Mouse (Mus musculus) lung, postnatal 36 days (tissue): ENCODE data around the gene Olfml1.

Source experiments
- DNase-seq: peaks from one replicate; pipeline ENCODE4 v3.0.0; 2022; ENCODE audit warnings: mixed read lengths

Olfml1 gene

GRCm38 (mm10) chr7:107567261-107567671, at the start of gene Olfml1:
Olfml1 (plus strand) TSS chr7:107567446.
- DNase-seq, result peak; percentile 40

- no peak for DNase-seq
These were observed 47.8 kb upstream of the Olfml1 start for GRCm38 (mm10) chr7:107519256-107520025.

- DNase-seq, result no peak
These were observed 45.8 kb upstream of the Olfml1 start for GRCm38 (mm10) chr7:107521411-107521810.

GRCm38 (mm10) chr7:107526299-107526698, 40.9 kb upstream of the Olfml1 start:
- peak; percentile 53 for DNase-seq

GRCm38 (mm10) chr7:107528169-107528772, 39.0 kb upstream of the Olfml1 start:
- no peak for DNase-seq

GRCm38 (mm10) chr7:107529364-107529763, 37.9 kb upstream of the Olfml1 start:
- no peak for DNase-seq

- no peak for DNase-seq
These were observed 31.9 kb upstream of the Olfml1 start for GRCm38 (mm10) chr7:107535311-107535710.

- no peak for DNase-seq
These were observed 30.7 kb upstream of the Olfml1 start for GRCm38 (mm10) chr7:107536516-107536915.

GRCm38 (mm10) chr7:107540034-107540433, 27.2 kb upstream of the Olfml1 start:
- peak; percentile 2 for DNase-seq

- peak; percentile 9 for DNase-seq
These were observed 22.2 kb upstream of the Olfml1 start for GRCm38 (mm10) chr7:107545011-107545410.

GRCm38 (mm10) chr7:107547872-107548271, 19.4 kb upstream of the Olfml1 start:
- DNase-seq, result no peak

- no peak for DNase-seq
These were observed 13.8 kb upstream of the Olfml1 start for GRCm38 (mm10) chr7:107553461-107553860.

- DNase-seq, result peak; percentile 29
These were observed 11.3 kb upstream of the Olfml1 start for GRCm38 (mm10) chr7:107555906-107556305.

- peak; percentile 37 for DNase-seq
These were observed 6.6 kb upstream of the Olfml1 start for GRCm38 (mm10) chr7:107560675-107561074.

- no peak for DNase-seq
These were observed 5.7 kb upstream of the Olfml1 start for GRCm38 (mm10) chr7:107561584-107561983.

- DNase-seq, result no peak
These were observed 3.5 kb upstream of the Olfml1 start for GRCm38 (mm10) chr7:107563727-107564126.

GRCm38 (mm10) chr7:107567674-107568073, 428 bp downstream of the Olfml1 start:
- DNase-seq, result no peak

GRCm38 (mm10) chr7:107568971-107569370, 1.7 kb downstream of the Olfml1 start:
- DNase-seq, result peak; percentile 6

- DNase-seq, result peak; percentile 17
These were observed 6.6 kb downstream of the Olfml1 start for GRCm38 (mm10) chr7:107573856-107574255.

- DNase-seq, result peak; percentile 10
These were observed 7.0 kb downstream of the Olfml1 start for GRCm38 (mm10) chr7:107574276-107574675.

GRCm38 (mm10) chr7:107592641-107593040, 25.4 kb downstream of the Olfml1 start:
- DNase-seq, result peak; percentile 14

- DNase-seq, result peak; percentile 51
These were observed 26.7 kb downstream of the Olfml1 start for GRCm38 (mm10) chr7:107593904-107594303.

GRCm38 (mm10) chr7:107594325-107594856, 27.1 kb downstream of the Olfml1 start:
- peak; percentile 77 for DNase-seq

GRCm38 (mm10) chr7:107594857-107595402, 27.7 kb downstream of the Olfml1 start, which contains the start of gene Ppfibp2:
Ppfibp2 (plus strand) TSS chr7:107595207.
- peak; percentile 97 for DNase-seq
